13 mouse cellular contexts compared by ENCODE assay signal in the genomic region with DNA sequence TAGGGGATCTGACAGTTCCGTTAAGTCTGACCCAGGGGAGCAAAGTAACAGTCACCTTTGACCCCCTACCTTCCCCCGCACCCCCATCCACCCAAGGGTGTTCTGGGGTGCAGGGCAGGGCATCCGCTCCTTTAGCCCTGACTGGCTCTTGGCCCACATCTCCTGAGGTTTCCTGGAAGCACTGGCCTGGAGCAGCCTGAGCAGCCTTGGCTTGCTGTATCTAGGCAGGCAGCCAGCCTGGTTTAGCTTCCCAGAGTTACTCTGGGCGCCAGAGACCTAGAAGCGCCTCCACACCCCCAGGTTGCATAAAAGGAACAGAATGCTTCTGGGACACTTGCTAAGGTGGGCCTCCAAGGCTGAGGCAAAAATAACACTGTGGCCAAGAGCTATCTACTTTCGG. TPM values are rescaled to one million over a fixed set of nuclear protein-coding genes. Genes with fewer than 3 reads are reported as not detected.
DNase-seq lines count a peak whose midpoint lies in the region; ATAC-seq lines count a peak whose summit lies in the region.
"Had no signal": no experiment of that assay in that cellular context is flagged by ENCODE, and none has a peak within 500 bp of the region (broad histone marks: within the 10 kb centered on the region; RNA-seq: fewer than 3 reads in every experiment).

No protein-coding gene starts in this region.

- peak; percentile 78 for DNase-seq in kidney, adult 18-20 months
- DNase-seq in gastrocnemius, adult 18-20 months (ENCODE audit: low spot score) = peak; percentile 78
- peak; percentile 68 for DNase-seq in kidney, postnatal 10 days
- peak; percentile 79 for DNase-seq in skeletal muscle tissue, adult 2 months (ENCODE audit: low read depth, low spot score)
- no peak for DNase-seq in spleen, adult 18-20 months
- DNase-seq: liver, embryonic 13.5 days had no signal

- no peaks in the 10 kb centered on the region for H3K27me3 ChIP-seq in kidney, embryonic 15.5 days
- H3K27me3 ChIP-seq in intestine, embryonic 16.5 days (replicated peaks; ENCODE audit: control insufficient read depth, insufficient read depth, low read length) = no peaks in the 10 kb centered on the region
- H3K27me3 ChIP-seq: liver, embryonic 13.5 days; stomach, embryonic 15.5 days had no signal

- H3K27ac ChIP-seq in kidney, embryonic 15.5 days = no peak overlapping the region
- no peak overlapping the region for H3K27ac ChIP-seq in intestine, embryonic 16.5 days (ENCODE audit: low read length)
- H3K27ac ChIP-seq: kidney, postnatal 0 days; liver, embryonic 13.5 days; stomach, embryonic 15.5 days had no signal

- H3K9ac ChIP-seq in kidney, embryonic 15.5 days = no peak overlapping the region
- H3K9ac ChIP-seq in intestine, embryonic 16.5 days (ENCODE audit: low read depth, low read length) = no peak overlapping the region
- H3K9ac ChIP-seq: liver, embryonic 13.5 days; stomach, embryonic 15.5 days had no signal

- H3K4me2 ChIP-seq in kidney, embryonic 15.5 days = no peak overlapping the region
- no peak overlapping the region for H3K4me2 ChIP-seq in intestine, embryonic 16.5 days (ENCODE audit: low read depth, low read length)
- H3K4me2 ChIP-seq: liver, embryonic 13.5 days; stomach, embryonic 15.5 days had no signal

- no peaks in the 10 kb centered on the region for H3K9me3 ChIP-seq in kidney, embryonic 15.5 days (replicated peaks)
- no peaks in the 10 kb centered on the region for H3K9me3 ChIP-seq in intestine, embryonic 16.5 days (ENCODE audit: control insufficient read depth, low read length)
- H3K9me3 ChIP-seq: liver, embryonic 13.5 days; stomach, embryonic 15.5 days had no signal

- ATAC-seq in kidney, embryonic 15.5 days (replicated peaks; ENCODE audit: low FRiP score) = no peak
- no peak for ATAC-seq in intestine, embryonic 16.5 days
- no peak for ATAC-seq in granulocyte monocyte progenitor cell, adult 5-6 weeks (replicated peaks; ENCODE audit: poor library complexity, severe bottlenecking)
- ATAC-seq: forebrain, embryonic 16.5 days had no signal

- 81% methylated on average over 6 of the region's 6 CpGs for WGBS in kidney, embryonic 15.5 days
- WGBS in intestine, embryonic 16.5 days = 82% methylated on average over 6 of the region's 6 CpGs

- no peak overlapping the region for H3K4me3 ChIP-seq in kidney, embryonic 15.5 days (replicated peaks)
- no peak overlapping the region for H3K4me3 ChIP-seq in intestine, embryonic 16.5 days (ENCODE audit: low read length)
- H3K4me3 ChIP-seq: liver, embryonic 13.5 days; stomach, embryonic 15.5 days had no signal

- no peaks in the 10 kb centered on the region for H3K36me3 ChIP-seq in kidney, embryonic 15.5 days
- H3K36me3 ChIP-seq in intestine, embryonic 16.5 days (ENCODE audit: control insufficient read depth, insufficient read depth, low read length) = no peaks in the 10 kb centered on the region
- H3K36me3 ChIP-seq: liver, embryonic 13.5 days; stomach, embryonic 15.5 days had no signal

- H3K4me1 ChIP-seq in kidney, embryonic 15.5 days = no peaks in the 10 kb centered on the region
- no peaks in the 10 kb centered on the region for H3K4me1 ChIP-seq in intestine, embryonic 16.5 days (ENCODE audit: control insufficient read depth, insufficient read depth, low read length)
- H3K4me1 ChIP-seq: liver, embryonic 13.5 days; stomach, embryonic 15.5 days had no signal

RNA-seq across cellular contexts. Expression of a gene that starts 4.8 kb away (rescaled TPM):
- polyA plus RNA-seq in kidney, embryonic 15.5 days (2015; fragmentation: Nextera tagmentation; extraction: Ambion mirVana) = not detected in 2 replicates
- not detected for total RNA-seq in gastrocnemius, adult 18-20 months (2021)
- polyA plus RNA-seq in intestine, embryonic 16.5 days (2015; fragmentation: Nextera tagmentation; extraction: Ambion mirVana) = not detected in 2 replicates
- total RNA-seq in granulocyte monocyte progenitor cell, adult 5-6 weeks (2014; fragmentation: Nextera tagmentation) = not detected in 2 replicates
- not detected in 2 replicates for total RNA-seq in granulocyte monocyte progenitor cell, adult 5-6 weeks (2017)
- polyA plus RNA-seq: forebrain, embryonic 16.5 days; kidney, postnatal 0 days; stomach, embryonic 15.5 days had no signal

RNA-seq across cellular contexts. Expression of a gene that starts 41.7 kb away (rescaled TPM):
- 0.08 and 0.18 TPM in 2 replicates for polyA plus RNA-seq in kidney, embryonic 15.5 days (2015; fragmentation: Nextera tagmentation; extraction: Ambion mirVana)
- total RNA-seq in gastrocnemius, adult 18-20 months (2021) = not detected
- 2.4 and 2.8 TPM in 2 replicates for polyA plus RNA-seq in intestine, embryonic 16.5 days (2015; fragmentation: Nextera tagmentation; extraction: Ambion mirVana)
- not detected in 2 replicates for total RNA-seq in granulocyte monocyte progenitor cell, adult 5-6 weeks (2014; fragmentation: Nextera tagmentation)
- total RNA-seq in granulocyte monocyte progenitor cell, adult 5-6 weeks (2017) = not detected in 2 replicates
- polyA plus RNA-seq: brain, embryonic 14.5 days; forebrain, embryonic 16.5 days; liver, embryonic 13.5 days had no signal

RNA-seq across cellular contexts. Expression of a gene that starts 51.4 kb away (rescaled TPM):
- 90.5 and 106 TPM in 2 replicates for polyA plus RNA-seq in kidney, embryonic 15.5 days (2015; fragmentation: Nextera tagmentation; extraction: Ambion mirVana)
- total RNA-seq in gastrocnemius, adult 18-20 months (2021) = 10 to 100 TPM; 36.9 to 39.0 TPM
- 56.4 and 60.1 TPM in 2 replicates for polyA plus RNA-seq in intestine, embryonic 16.5 days (2015; fragmentation: Nextera tagmentation; extraction: Ambion mirVana)
- 55.9 and 87.3 TPM in 2 replicates for total RNA-seq in granulocyte monocyte progenitor cell, adult 5-6 weeks (2014; fragmentation: Nextera tagmentation)
- 98.6 and 99.8 TPM in 2 replicates for total RNA-seq in granulocyte monocyte progenitor cell, adult 5-6 weeks (2017)

Comparison
In these comparisons a context has a peak if more than half of its experiments do, and no peak if none do; other contexts are left out.
1. DNase-seq: peak in kidney, adult 18-20 months (single experiment), gastrocnemius, adult 18-20 months (single experiment), kidney, postnatal 10 days (single experiment) and skeletal muscle tissue, adult 2 months (single experiment); none in spleen, adult 18-20 months (0 of 2).